In genomic region chrX:151802328-151802955, GRCm38 (mm10) we compare ENCODE assay signal across 8 mouse cellular contexts. TPM values are rescaled to one million over a fixed set of nuclear protein-coding genes. Genes with fewer than 3 reads are reported as not detected.
A peak's percentile ranks its signal among the peaks of the same experiment; 100 is the strongest.
DNase-seq lines count a peak whose midpoint lies in the region; ATAC-seq and TF ChIP-seq lines count a peak whose summit lies in the region.

No protein-coding gene starts in this region.

- intact Hi-C loops in gastrocnemius, postnatal 14 days (cut with DNase I; ENCODE audit: low total_unique reads): no loop called here

- H3K9ac ChIP-seq in hindbrain, embryonic 14.5 days: peak overlapping the region; percentile 71
- H3K9ac ChIP-seq in midbrain, embryonic 16.5 days (ENCODE audit: low read depth, low read length): peak overlapping the region; percentile 66

- H3K4me1 ChIP-seq in testis, adult 2 months (ENCODE audit: control insufficient read depth, insufficient read depth, low read length): no peaks in the 10 kb centered on the region
- H3K4me1 ChIP-seq in hindbrain, embryonic 14.5 days (replicated peaks; ENCODE audit: control insufficient read depth, insufficient read depth, low read length): no peaks in the 10 kb centered on the region
- peaks cover 5% of the 10 kb centered on the region for H3K4me1 ChIP-seq in midbrain, embryonic 16.5 days (ENCODE audit: control insufficient read depth, insufficient read depth, low read length)

- no peak for TF ChIP-seq CTCF in testis, adult 2 months (IDR thresholded peaks at IDR 0.05; ENCODE audit: control insufficient read depth, insufficient read depth, insufficient replicate concordance, low read depth, low read length)

- no peaks in the 10 kb centered on the region for H3K27me3 ChIP-seq in testis, adult 2 months (ENCODE audit: control insufficient read depth, insufficient read depth, low read length)
- no peaks in the 10 kb centered on the region for H3K27me3 ChIP-seq in hindbrain, embryonic 14.5 days (ENCODE audit: control insufficient read depth, insufficient read depth, low read length)
- H3K27me3 ChIP-seq in midbrain, embryonic 16.5 days (ENCODE audit: control insufficient read depth, insufficient read depth, low read depth, low read length): no peaks in the 10 kb centered on the region

- H3K36me3 ChIP-seq in testis, adult 2 months (ENCODE audit: control insufficient read depth, insufficient read depth, low read length): no peaks in the 10 kb centered on the region
- H3K36me3 ChIP-seq in hindbrain, embryonic 14.5 days (replicated peaks; ENCODE audit: control insufficient read depth, insufficient read depth): no peaks in the 10 kb centered on the region
- no peaks in the 10 kb centered on the region for H3K36me3 ChIP-seq in midbrain, embryonic 16.5 days (ENCODE audit: control insufficient read depth, insufficient read depth, low read length)

- WGBS in hindbrain, embryonic 14.5 days: 21% methylated on average over 13 of the region's 13 CpGs
- WGBS in midbrain, embryonic 16.5 days: 23% methylated on average over 13 of the region's 13 CpGs

- peak overlapping the region; percentile 55 for H3K4me2 ChIP-seq in hindbrain, embryonic 14.5 days (replicated peaks)
- peak overlapping the region; percentile 53 for H3K4me2 ChIP-seq in midbrain, embryonic 16.5 days (ENCODE audit: low read length)

- H3K9me3 ChIP-seq in hindbrain, embryonic 14.5 days (ENCODE audit: control insufficient read depth, low read length): no peaks in the 10 kb centered on the region
- H3K9me3 ChIP-seq in midbrain, embryonic 16.5 days (replicated peaks; ENCODE audit: control insufficient read depth, low read length, poor library complexity, severe bottlenecking): no peaks in the 10 kb centered on the region

- peak overlapping the region; percentile 87 for H3K27ac ChIP-seq in testis, adult 2 months (ENCODE audit: control insufficient read depth, insufficient read depth, low read depth, low read length)
- peak overlapping the region; percentile 92 for H3K27ac ChIP-seq in hindbrain, embryonic 14.5 days
- peak overlapping the region; percentile 88 for H3K27ac ChIP-seq in midbrain, embryonic 16.5 days (ENCODE audit: low read length)

- ATAC-seq in hindbrain, embryonic 14.5 days (ENCODE audit: low FRiP score): no peak
- no peak for ATAC-seq in midbrain, embryonic 16.5 days

- TF ChIP-seq POLR2A in testis, adult 2 months (IDR thresholded peaks at IDR 0.05; ENCODE audit: control insufficient read depth, low read depth, low read length): no peak

- peak; percentile 22 for DNase-seq in embryo, embryonic 10.5 days (ENCODE audit: low spot score)
- DNase-seq in embryo, embryonic 9.5 days (ENCODE audit: extremely low spot score): no peak
- no peak for DNase-seq in testis, postnatal 10 days (ENCODE audit: low spot score)
- peak; percentile 27 for DNase-seq in hindbrain, embryonic 14.5 days (ENCODE audit: low spot score)
- no peak for DNase-seq in ovary, postnatal 36 days (ENCODE audit: low spot score)
- no peak for DNase-seq in gastrocnemius, postnatal 14 days

- H3K4me3 ChIP-seq in testis, adult 2 months (ENCODE audit: control insufficient read depth, low read depth, low read length): peak overlapping the region; percentile 95
- H3K4me3 ChIP-seq in hindbrain, embryonic 14.5 days (replicated peaks; ENCODE audit: low read length): peak overlapping the region; percentile 42
- peak overlapping the region; percentile 46 for H3K4me3 ChIP-seq in midbrain, embryonic 16.5 days (ENCODE audit: low read depth, low read length)

RNA-seq across cellular contexts. Expression of gene Huwe1, which starts 1.8 kb away (rescaled TPM):
- 20.2 and 22.7 TPM in 2 replicates for polyA plus RNA-seq in testis, adult 2 months (2012; rRNA removed)
- polyA plus RNA-seq in hindbrain, embryonic 14.5 days (2014; fragmentation: Nextera tagmentation; extraction: Ambion mirVana): 63.1 and 72.7 TPM in 2 replicates
- 46.3 and 55.9 TPM in 2 replicates for polyA plus RNA-seq in midbrain, embryonic 16.5 days (2015; fragmentation: Nextera tagmentation; extraction: Ambion mirVana)
- total RNA-seq in gastrocnemius, postnatal 14 days (2021): 100 to 1,000 TPM in 1 of 2 experiments, 10 to 100 TPM in 1; 92.3 to 105 TPM

Comparison
In these comparisons a context has a peak if more than half of its experiments do, and no peak if none do; other contexts are left out.
1. DNase-seq: peak in embryo, embryonic 10.5 days (single experiment) and hindbrain, embryonic 14.5 days (single experiment); none in embryo, embryonic 9.5 days (single experiment), testis, postnatal 10 days (single experiment), ovary, postnatal 36 days (single experiment) and gastrocnemius, postnatal 14 days (single experiment).
2. H3K4me3 ChIP-seq: peak in every context shown above with its lines; median percentile 95 in testis, adult 2 months; 46 in midbrain, embryonic 16.5 days; 42 in hindbrain, embryonic 14.5 days.
3. Peak in every context shown above with its lines, with median percentiles within 50 percentile points of each other: H3K27ac ChIP-seq.